Mouse (Mus musculus) midbrain, embryonic 13.5 days (tissue): ENCODE data around the gene Tubal3. TPM values are rescaled to one million over a fixed set of nuclear protein-coding genes. Genes with fewer than 3 reads are reported as not detected.

Experiments
- ATAC-seq: fragments of 200-750 bp; cut with Nextera tagmentation; 2 replicates; pipeline ENCODE4 v1.8.0; 2017; ENCODE audit warnings: mild to moderate bottlenecking, moderate TSS enrichment, moderate library complexity
- H3K27ac ChIP-seq: fragments of 300-500 bp; sonication (generic); 2 replicates; pipeline ENCODE4 v1.5.1; 2015; ENCODE audit warnings: inconsistent platforms, mild to moderate bottlenecking, moderate library complexity
- H3K27me3 ChIP-seq: fragments of 300-500 bp; sonication (generic); 2 replicates; pipeline ENCODE4 v1.6.1; 2015; ENCODE audit warnings: mild to moderate bottlenecking, inconsistent platforms
- H3K36me3 ChIP-seq: fragments of 300-500 bp; sonication (generic); 2 replicates; pipeline ENCODE4 v1.6.1; 2015; ENCODE audit warnings: mild to moderate bottlenecking, inconsistent platforms
- H3K4me1 ChIP-seq: fragments of 300-500 bp; sonication (generic); replicated peaks from 2 replicates; pipeline ENCODE4 v1.6.1; 2015; ENCODE audit warnings: inconsistent platforms
- H3K4me2 ChIP-seq: fragments of 300-500 bp; sonication (generic); replicated peaks from 2 replicates; pipeline ENCODE4 v1.6.1; 2015; ENCODE audit warnings: moderate library complexity, mild to moderate bottlenecking, inconsistent platforms
- H3K4me3 ChIP-seq: fragments of 300-500 bp; sonication (generic); replicated peaks from 2 replicates; pipeline ENCODE4 v1.5.1; 2015; ENCODE audit warnings: mild to moderate bottlenecking, inconsistent platforms
- H3K9ac ChIP-seq: fragments of 300-500 bp; sonication (generic); replicated peaks from 2 replicates; pipeline ENCODE4 v1.6.1; 2015; ENCODE audit warnings: mild to moderate bottlenecking, inconsistent platforms
- H3K9me3 ChIP-seq: fragments of 300-500 bp; sonication (generic); 2 replicates; pipeline ENCODE4 v1.6.1; 2016; ENCODE audit warnings: mild to moderate bottlenecking, inconsistent platforms
- WGBS: fragments of 180-500 bp; shearing (Covaris S2); methylation state at CpG from one replicate; pipeline ENCODE4 v1.1.7; 2015; 5-methylcytosine and 5-hydroxymethylcytosine counted together
- microRNA-seq: library from miRNA; unstranded; fragments of <30 nt; microRNA quantifications from one replicate; pipeline ENCODE4, GENCODE M21; 2016
- polyA plus RNA-seq: library from polyadenylated mRNA; unstranded; fragments of >200 nt; fragmentation: Nextera tagmentation; extraction: Ambion mirVana; gene quantifications from 2 replicates; pipeline ENCODE4 v1.2.1, GENCODE M21; 2015

Tubal3 gene
- polyA plus RNA-seq, 1 experiment from 2014 or later, result not detected

DNA sequence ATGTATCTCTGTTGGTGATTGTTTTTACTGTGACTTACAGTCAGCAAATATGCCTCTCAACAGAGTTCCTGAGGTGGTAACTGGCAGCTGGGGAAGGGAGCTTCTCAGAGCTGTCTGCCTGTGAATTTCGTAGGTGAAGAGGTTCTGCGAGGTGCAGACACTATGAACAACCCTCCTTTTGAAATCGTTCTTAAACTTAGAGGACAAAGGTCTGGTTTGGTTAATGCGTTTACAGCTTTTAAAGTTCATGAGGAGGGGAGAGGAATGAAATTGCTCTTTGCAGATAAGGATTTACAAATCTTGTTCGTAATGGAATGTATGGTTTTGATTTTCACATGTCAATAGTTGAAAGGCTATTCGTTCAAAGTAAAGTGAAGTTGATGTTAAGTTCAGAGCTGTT, 7.6 kb downstream of the Tubal3 start:
- H3K36me3 ChIP-seq, result no peaks in the 10 kb centered on the region
- H3K4me1 ChIP-seq, result no peaks in the 10 kb centered on the region
- 91% methylated on average over 6 of the region's 6 CpGs for WGBS
- H3K9me3 ChIP-seq, result no peaks in the 10 kb centered on the region
- ATAC-seq, result no peak
- H3K4me3 ChIP-seq, result no peak overlapping the region
- no peak overlapping the region for H3K9ac ChIP-seq
- H3K27ac ChIP-seq, result no peak overlapping the region
- H3K4me2 ChIP-seq, result no peak overlapping the region
- no peaks in the 10 kb centered on the region for H3K27me3 ChIP-seq

DNA sequence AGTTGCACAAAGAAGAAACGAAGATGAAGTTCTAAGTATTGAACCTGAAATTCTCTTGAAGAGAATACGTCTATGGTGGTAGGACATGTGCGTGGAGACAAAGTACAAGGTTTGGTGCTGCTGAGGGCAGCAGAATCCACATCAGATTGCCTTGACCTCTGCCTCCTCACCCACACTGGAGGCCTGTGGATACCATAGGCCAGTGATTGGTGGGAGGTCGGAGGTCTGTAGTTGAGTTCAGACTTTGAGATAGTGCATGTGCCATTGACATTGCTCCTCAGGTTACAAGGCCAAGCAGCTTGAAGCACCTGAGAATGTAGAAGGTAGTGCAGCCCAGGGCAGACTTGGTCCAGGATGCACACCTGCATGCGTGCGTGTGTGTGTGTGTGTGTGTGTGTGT, 8.0 kb downstream of the Tubal3 start:
- no peak overlapping the region for H3K4me3 ChIP-seq
- H3K27me3 ChIP-seq, result no peaks in the 10 kb centered on the region
- no peak overlapping the region for H3K27ac ChIP-seq
- WGBS, result 88% methylated on average over 6 of the region's 6 CpGs
- no peak overlapping the region for H3K4me2 ChIP-seq
- no peaks in the 10 kb centered on the region for H3K4me1 ChIP-seq
- no peaks in the 10 kb centered on the region for H3K36me3 ChIP-seq
- ATAC-seq, result no peak
- H3K9me3 ChIP-seq, result no peaks in the 10 kb centered on the region
- H3K9ac ChIP-seq, result no peak overlapping the region

DNA sequence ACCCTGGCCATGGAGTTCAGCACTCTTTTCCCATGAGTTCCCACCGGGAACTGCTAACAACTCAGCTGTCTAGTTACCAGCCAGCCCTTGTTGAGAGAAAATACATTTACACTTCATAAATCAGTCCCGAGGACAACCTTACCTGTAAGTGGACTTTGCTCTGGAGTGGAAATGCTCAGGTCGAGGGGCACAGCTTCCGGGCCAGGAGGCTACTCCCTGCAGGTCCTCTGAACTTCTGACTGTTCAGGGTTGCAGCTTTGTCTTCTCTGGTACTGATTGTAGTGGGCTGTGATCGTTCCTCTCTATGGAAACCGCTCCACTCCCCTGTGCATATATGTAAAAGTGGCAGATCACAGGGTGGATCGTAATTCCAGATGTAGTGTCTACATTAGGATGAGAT, 26.6 kb downstream of the Tubal3 start:
- H3K4me3 ChIP-seq, result no peak overlapping the region
- no peaks in the 10 kb centered on the region for H3K36me3 ChIP-seq
- no peak overlapping the region for H3K27ac ChIP-seq
- no peak overlapping the region for H3K9ac ChIP-seq
- H3K4me2 ChIP-seq, result no peak overlapping the region
- H3K9me3 ChIP-seq, result no peaks in the 10 kb centered on the region
- ATAC-seq, result no peak
- H3K27me3 ChIP-seq, result no peaks in the 10 kb centered on the region
- WGBS, result 85% methylated on average over 7 of the region's 7 CpGs
- no peaks in the 10 kb centered on the region for H3K4me1 ChIP-seq

DNA sequence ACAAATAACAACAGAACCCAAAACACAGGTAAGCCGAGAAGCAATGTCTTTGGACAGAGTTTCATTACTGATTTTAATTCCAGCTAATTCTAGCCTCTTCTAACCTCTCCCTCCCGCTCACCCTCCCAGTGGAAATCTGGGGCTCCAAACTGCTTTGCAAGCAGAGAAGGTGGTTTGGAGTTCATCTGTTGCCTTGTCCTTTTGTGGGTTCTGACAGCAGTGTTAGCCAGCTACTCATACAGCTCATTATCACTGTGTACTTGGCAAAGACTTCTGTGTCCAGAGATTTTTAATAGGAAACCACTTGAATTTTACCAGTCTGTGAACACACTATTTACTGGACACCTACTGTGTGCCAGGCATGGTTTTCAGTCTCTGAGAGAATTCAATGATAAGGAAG, 27.2 kb downstream of the Tubal3 start, which contains the start of gene Ucn3:
TSS of gene Ucn3 (minus strand) at position 101 of the 400 bp plus-strand sequence.
- WGBS, result 71% methylated on average over 2 of the region's 2 CpGs

DNA sequence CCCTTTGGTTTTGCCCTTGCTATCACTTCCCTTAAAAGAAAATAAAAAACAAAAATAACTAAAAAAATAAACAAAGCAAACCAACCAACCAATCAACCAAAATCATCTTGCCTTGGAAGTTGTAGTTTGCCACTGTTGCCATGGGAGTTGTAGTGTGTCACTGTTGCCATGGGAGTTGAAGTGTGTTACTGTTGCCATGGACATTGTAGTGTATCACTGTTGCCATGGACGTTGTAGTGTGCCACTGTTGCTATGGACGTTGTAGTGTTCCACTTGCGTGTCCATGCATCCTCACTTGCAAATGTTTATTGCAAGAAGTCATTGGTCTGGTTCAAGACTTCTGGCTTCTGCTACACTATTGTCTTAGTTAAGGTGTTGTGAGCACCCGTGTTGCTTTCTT, 29.2 kb downstream of the Tubal3 start:
- H3K4me3 ChIP-seq, result no peak overlapping the region
- no peak overlapping the region for H3K4me2 ChIP-seq
- no peaks in the 10 kb centered on the region for H3K9me3 ChIP-seq
- no peak overlapping the region for H3K9ac ChIP-seq
- no peak overlapping the region for H3K27ac ChIP-seq
- no peaks in the 10 kb centered on the region for H3K4me1 ChIP-seq
- no peaks in the 10 kb centered on the region for H3K27me3 ChIP-seq
- no peaks in the 10 kb centered on the region for H3K36me3 ChIP-seq
- no peak for ATAC-seq
- 89% methylated on average over 4 of the region's 4 CpGs for WGBS

More for the DNA sequence above, 27.2 kb downstream of the Tubal3 start, which contains the start of gene Ucn3:
- Histone ChIP-seq H3K4me1 (no peaks in the 10 kb centered on the region), H3K4me2 (no peak within 1 kb of the TSS), H3K36me3 (no peaks in the 10 kb centered on the region), H3K4me3 (no peak within 1 kb of the TSS), H3K27me3 (no peaks in the 10 kb centered on the region), H3K9me3 (no peaks in the 10 kb centered on the region), H3K27ac (no peak within 1 kb of the TSS), H3K9ac (no peak within 1 kb of the TSS)
- ATAC-seq, result no peak

DNA sequence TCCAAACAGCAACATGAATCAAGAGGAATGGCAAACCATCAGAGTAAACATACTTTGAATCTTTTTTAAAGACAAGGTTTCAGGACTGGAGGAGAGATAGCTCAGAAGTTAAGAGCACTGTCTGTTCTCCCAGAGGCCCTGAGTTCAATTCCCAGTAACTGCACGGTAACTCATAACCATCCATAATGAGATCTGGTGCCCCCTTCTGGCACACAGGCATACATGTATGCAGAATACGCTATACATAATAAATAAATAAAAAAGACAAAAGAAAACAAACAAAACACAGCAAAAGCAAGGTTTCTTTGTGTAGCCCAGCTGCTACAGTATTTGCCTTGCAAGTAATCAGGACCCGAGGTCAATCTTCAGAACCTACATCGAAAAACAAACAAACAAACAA, 31.4 kb downstream of the Tubal3 start:
- no peak for ATAC-seq
- no peak overlapping the region for H3K27ac ChIP-seq
- H3K4me3 ChIP-seq, result no peak overlapping the region
- no peaks in the 10 kb centered on the region for H3K36me3 ChIP-seq
- WGBS, result 90% methylated on average over 4 of the region's 4 CpGs
- no peaks in the 10 kb centered on the region for H3K27me3 ChIP-seq
- no peak overlapping the region for H3K9ac ChIP-seq
- H3K4me1 ChIP-seq, result no peaks in the 10 kb centered on the region
- no peak overlapping the region for H3K4me2 ChIP-seq
- H3K9me3 ChIP-seq, result no peaks in the 10 kb centered on the region

DNA sequence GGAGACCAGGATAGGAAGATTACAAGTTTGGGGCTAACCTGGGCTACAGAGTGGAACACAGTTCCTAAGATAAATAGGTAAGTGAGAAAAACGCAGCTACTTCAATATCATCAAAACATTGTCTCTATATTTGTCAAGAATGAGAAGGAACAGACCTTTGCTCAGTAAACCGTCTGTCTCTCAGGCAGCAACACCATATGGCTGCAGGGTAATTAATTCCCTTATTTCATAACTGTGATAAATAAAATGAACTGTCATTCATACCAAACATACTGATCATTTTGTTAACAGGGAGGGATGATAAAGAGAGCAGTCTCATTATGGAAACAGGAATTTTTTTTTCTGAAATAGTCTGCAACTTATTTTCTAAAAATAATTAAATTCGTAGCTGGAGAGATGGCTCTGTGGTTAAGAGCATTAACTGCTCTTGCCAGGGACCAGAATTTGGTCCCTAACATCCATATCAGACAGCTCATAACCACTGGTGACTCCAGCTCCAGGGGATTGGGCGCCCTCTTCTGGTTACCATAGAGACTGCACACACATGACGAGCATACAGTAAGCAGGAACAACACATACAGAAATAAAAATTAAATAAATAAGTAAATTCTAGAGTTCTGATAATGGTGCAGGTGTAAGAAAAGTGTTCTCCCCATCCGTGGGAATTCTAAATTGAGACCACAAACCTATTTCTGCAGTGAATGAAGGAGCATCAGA, 33.3 kb downstream of the Tubal3 start:
- no peak overlapping the region for H3K27ac ChIP-seq
- H3K9me3 ChIP-seq, result no peaks in the 10 kb centered on the region
- H3K4me2 ChIP-seq, result no peak overlapping the region
- no peaks in the 10 kb centered on the region for H3K27me3 ChIP-seq
- no peak overlapping the region for H3K4me3 ChIP-seq
- 85% methylated on average over 6 of the region's 6 CpGs for WGBS
- no peaks in the 10 kb centered on the region for H3K36me3 ChIP-seq
- no peak overlapping the region for H3K9ac ChIP-seq
- no peak for ATAC-seq
- H3K4me1 ChIP-seq, result no peaks in the 10 kb centered on the region

DNA sequence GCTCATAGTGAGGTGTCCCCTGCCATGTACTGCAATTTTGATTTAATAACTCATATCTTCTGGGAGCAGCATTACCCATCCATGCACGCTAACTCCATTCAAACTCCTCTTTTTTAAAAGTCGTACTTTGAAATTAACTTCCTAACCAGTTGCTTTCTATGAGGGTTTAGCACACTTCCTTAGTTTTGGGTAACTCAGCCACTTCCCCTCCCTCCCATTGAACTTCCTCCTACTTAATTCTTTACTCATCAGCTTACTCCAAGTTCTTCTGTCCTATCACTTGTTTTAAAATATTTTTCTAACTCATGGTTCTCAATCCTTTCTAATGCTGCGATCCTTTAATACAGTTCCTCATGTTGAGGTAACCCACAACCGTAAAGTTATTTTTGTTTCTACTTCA, 50.8 kb downstream of the Tubal3 start:
- H3K27me3 ChIP-seq, result no peaks in the 10 kb centered on the region
- H3K4me2 ChIP-seq, result no peak overlapping the region
- H3K36me3 ChIP-seq, result no peaks in the 10 kb centered on the region
- H3K27ac ChIP-seq, result no peak overlapping the region
- no peak for ATAC-seq
- no peak overlapping the region for H3K4me3 ChIP-seq
- WGBS, result 94% methylated on average over 4 of the region's 4 CpGs
- no peaks in the 10 kb centered on the region for H3K4me1 ChIP-seq
- no peaks in the 10 kb centered on the region for H3K9me3 ChIP-seq
- no peak overlapping the region for H3K9ac ChIP-seq

Small RNA genes lying within 50 kb of the gene (microRNA-seq; reads per million reads assigned to microRNA genes)
- gene Gm22460, result not detected

Other genes with a start within 250 kb of the Tubal3 start
- gene Calml3, start 114.0 kb upstream of the Tubal3 start, polyA plus RNA-seq, result not detected in 2 replicates
- gene Calm4, start 80.5 kb upstream of the Tubal3 start, polyA plus RNA-seq, result not detected in 2 replicates
- not detected in 2 replicates for gene Calm5, start 64.1 kb upstream of the Tubal3 start, polyA plus RNA-seq
- 14.5 and 14.6 TPM in 2 replicates for gene Net1, start 54 bp upstream of the Tubal3 start, polyA plus RNA-seq
- gene Ucn3, start 27.1 kb downstream of the Tubal3 start, polyA plus RNA-seq, result not detected in 2 replicates
- 0.24 and 0.39 TPM in 2 replicates for gene Akr1c14, start 130.7 kb downstream of the Tubal3 start, polyA plus RNA-seq
- gene Akr1c18, start 232.4 kb downstream of the Tubal3 start, polyA plus RNA-seq, result not detected in 2 replicates